Mouse (Mus musculus) T-helper 17 cell (primary cell): ENCODE measurements around the gene Hopx.

Experiments used
- in situ Hi-C, 2 experiments: fragments of 300-600 bp; cut with MboI, MseI; formaldehyde crosslinking; loops; 1 replicate in 1 of 2; 2 replicates in 1 of 2; pipeline ENCODE4 v1.15.1; 2025; ENCODE audit warnings: high pct_unique_total_duplicates in 2 of 2

The Hopx gene

GRCm38 (mm10) chr5:77075951-77076350 lies 39.0 kb downstream of the Hopx start:
- in situ Hi-C loops, result loop anchor here in 1 of 2 experiments (5.0 kb wide), 1 partner anchor 59 kb away; the partner anchor contains the start of gene Thegl

GRCm38 (mm10) chr5:77074914-77075313 lies 40.0 kb downstream of the Hopx start:
- in situ Hi-C loops, result loop anchor here in 1 of 2 experiments (5.0 kb wide), 1 partner anchor 58 kb away; the partner anchor contains the start of gene Thegl

GRCm38 (mm10) chr5:77073794-77074193 lies 41.1 kb downstream of the Hopx start:
- in situ Hi-C loops, result no loop called here

GRCm38 (mm10) chr5:77071626-77072025 lies 43.3 kb downstream of the Hopx start:
- in situ Hi-C loops, result no loop called here

GRCm38 (mm10) chr5:77070987-77071386 lies 43.9 kb downstream of the Hopx start:
- in situ Hi-C loops, result no loop called here

- in situ Hi-C loops, result no loop called here
These were observed 47.6 kb downstream of the Hopx start for GRCm38 (mm10) chr5:77067321-77067720.

- in situ Hi-C loops, result no loop called here
These were observed 53.4 kb downstream of the Hopx start for GRCm38 (mm10) chr5:77061372-77062038.

GRCm38 (mm10) chr5:77060363-77060762 lies 54.6 kb downstream of the Hopx start:
- in situ Hi-C loops, result no loop called here

- in situ Hi-C loops, result no loop called here
These were observed 58.0 kb downstream of the Hopx start for GRCm38 (mm10) chr5:77056881-77057440.

- in situ Hi-C loops, result no loop called here
These were observed 62.3 kb downstream of the Hopx start for GRCm38 (mm10) chr5:77052616-77053015.

- in situ Hi-C loops, result no loop called here
These were observed 70.6 kb downstream of the Hopx start for GRCm38 (mm10) chr5:77044362-77044761.

- in situ Hi-C loops, result loop anchor here in 1 of 2 experiments (10.0 kb wide), 1 partner anchor 1035 kb away; no protein-coding TSS in a partner anchor
These were observed 75.5 kb downstream of the Hopx start for GRCm38 (mm10) chr5:77039391-77039790.

- in situ Hi-C loops, result loop anchor here in 1 of 2 experiments (10.0 kb wide), 1 partner anchor 1034 kb away; no protein-coding TSS in a partner anchor
These were observed 76.5 kb downstream of the Hopx start for GRCm38 (mm10) chr5:77038451-77038850.
